Comparison of ENCODE assay signal across 15 mouse cellular contexts in genomic region chrX:104545283-104545682, GRCm38 (mm10).
"Had no signal": no experiment of that assay in that cellular context is flagged by ENCODE, and none has a peak within 500 bp of the region (broad histone marks: within the 10 kb centered on the region; RNA-seq: fewer than 3 reads in every experiment).

No protein-coding gene starts in this region.

- H3K36me3 ChIP-seq: intestine, embryonic 15.5 days; kidney, embryonic 15.5 days; limb, embryonic 12.5 days; lung, embryonic 15.5 days; neural tube, embryonic 12.5 days had no signal

- H3K4me2 ChIP-seq: hindbrain, embryonic 14.5 days; intestine, embryonic 15.5 days; kidney, embryonic 15.5 days; limb, embryonic 12.5 days; lung, embryonic 15.5 days; neural tube, embryonic 12.5 days had no signal

- H3K9ac ChIP-seq: hindbrain, embryonic 14.5 days; intestine, embryonic 15.5 days; kidney, embryonic 15.5 days; limb, embryonic 12.5 days; lung, embryonic 15.5 days; neural tube, embryonic 12.5 days had no signal

- H3K9me3 ChIP-seq: intestine, embryonic 15.5 days; kidney, embryonic 15.5 days; limb, embryonic 12.5 days; lung, embryonic 15.5 days; neural tube, embryonic 12.5 days had no signal

- ATAC-seq: intestine, embryonic 15.5 days had no signal

- H3K27me3 ChIP-seq: intestine, embryonic 15.5 days; lung, embryonic 15.5 days; neural tube, embryonic 12.5 days had no signal

- H3K4me3 ChIP-seq: intestine, embryonic 15.5 days; kidney, embryonic 15.5 days; layer of hippocampus, adult 2 months; limb, embryonic 12.5 days; lung, embryonic 15.5 days; neural tube, embryonic 12.5 days had no signal

- DNase-seq: kidney, adult 18-20 months; kidney, postnatal 4 days; lung, postnatal 14 days; midbrain, embryonic 14.5 days; right cerebral cortex, postnatal 14 days; thymus, postnatal 4 days had no signal

- H3K4me1 ChIP-seq: intestine, embryonic 15.5 days; kidney, embryonic 15.5 days; limb, embryonic 12.5 days; lung, embryonic 15.5 days; neural tube, embryonic 12.5 days had no signal

- H3K27ac ChIP-seq: hindbrain, embryonic 14.5 days; intestine, embryonic 15.5 days; kidney, embryonic 15.5 days; layer of hippocampus, adult 2 months; limb, embryonic 12.5 days; lung, embryonic 15.5 days; macrophage; neural tube, embryonic 12.5 days; stomach, postnatal 0 days had no signal
